ENCODE assay signal across 19 mouse cellular contexts in genomic region chr5:77762013-77762412, GRCm38 (mm10).
A peak's percentile ranks its signal among the peaks of the same experiment; 100 is the strongest.
DNase-seq lines count a peak whose midpoint lies in the region; ATAC-seq lines count a peak whose summit lies in the region.
"Had no signal": no experiment of that assay in that cellular context is flagged by ENCODE, and none has a peak within 500 bp of the region (broad histone marks: within the 10 kb centered on the region; RNA-seq: fewer than 3 reads in every experiment).

No protein-coding gene starts in this region.

- 71% methylated on average over 6 of the region's 6 CpGs for WGBS in forebrain, embryonic 14.5 days
- WGBS in forebrain, embryonic 12.5 days, result 78% methylated on average over 6 of the region's 6 CpGs
- WGBS in hindbrain, embryonic 13.5 days, result 65% methylated on average over 6 of the region's 6 CpGs
- 79% methylated on average over 6 of the region's 6 CpGs for WGBS in hindbrain, embryonic 11.5 days

- no peaks in the 10 kb centered on the region for H3K36me3 ChIP-seq in forebrain, embryonic 14.5 days (ENCODE audit: control insufficient read depth, insufficient read depth, low read length)
- no peaks in the 10 kb centered on the region for H3K36me3 ChIP-seq in forebrain, embryonic 12.5 days (replicated peaks)
- no peaks in the 10 kb centered on the region for H3K36me3 ChIP-seq in hindbrain, embryonic 13.5 days
- H3K36me3 ChIP-seq in hindbrain, embryonic 11.5 days (ENCODE audit: control insufficient read depth, insufficient read depth, low read length), result no peaks in the 10 kb centered on the region
- H3K36me3 ChIP-seq: G1E; heart, embryonic 10.5 days; heart, embryonic 13.5 days; hindbrain, embryonic 12.5 days had no signal

- no peaks in the 10 kb centered on the region for H3K9me3 ChIP-seq in forebrain, embryonic 14.5 days (replicated peaks; ENCODE audit: control insufficient read depth, low read length)
- H3K9me3 ChIP-seq in forebrain, embryonic 12.5 days, result no peaks in the 10 kb centered on the region
- H3K9me3 ChIP-seq in hindbrain, embryonic 13.5 days, result no peaks in the 10 kb centered on the region
- no peaks in the 10 kb centered on the region for H3K9me3 ChIP-seq in hindbrain, embryonic 11.5 days (ENCODE audit: control insufficient read depth, low read length)
- H3K9me3 ChIP-seq: heart, embryonic 10.5 days; hindbrain, embryonic 12.5 days had no signal

- H3K9ac ChIP-seq in forebrain, embryonic 14.5 days (ENCODE audit: low read length), result no peak overlapping the region
- no peak overlapping the region for H3K9ac ChIP-seq in forebrain, embryonic 12.5 days
- H3K9ac ChIP-seq in hindbrain, embryonic 13.5 days, result no peak overlapping the region
- no peak overlapping the region for H3K9ac ChIP-seq in hindbrain, embryonic 11.5 days (ENCODE audit: low read depth, low read length)
- H3K9ac ChIP-seq: heart, embryonic 13.5 days; hindbrain, embryonic 12.5 days had no signal

- no peaks in the 10 kb centered on the region for H3K4me1 ChIP-seq in forebrain, embryonic 14.5 days (ENCODE audit: control insufficient read depth, insufficient read depth, low read length)
- no peaks in the 10 kb centered on the region for H3K4me1 ChIP-seq in forebrain, embryonic 12.5 days
- 0 out of 2 replicates have a peak, but pooled peaks cover 3% of the 10 kb centered on the region for H3K4me1 ChIP-seq in hindbrain, embryonic 13.5 days (replicated peaks)
- H3K4me1 ChIP-seq in hindbrain, embryonic 11.5 days (replicated peaks; ENCODE audit: control insufficient read depth, insufficient read depth, low read length), result no peaks in the 10 kb centered on the region
- H3K4me1 ChIP-seq: heart, embryonic 10.5 days; heart, embryonic 13.5 days; hindbrain, embryonic 12.5 days had no signal

- DNase-seq in forebrain, embryonic 14.5 days (ENCODE audit: low spot score), result peak; percentile 27
- no peak for DNase-seq in hindbrain, embryonic 11.5 days (ENCODE audit: low spot score)
- DNase-seq in Muller cell, postnatal 12 days (ENCODE audit: inconsistent ontology term), result peak; percentile 73
- no peak for DNase-seq in cerebellum, adult 9-11 months
- DNase-seq: adrenal gland, adult 2 months; B cell, adult 2 months; cerebellum, adult 11-12 months; cerebellum, adult 8-10 months; gastrocnemius, postnatal 36 days; heart, adult 2 months; kidney, adult 2 months had no signal

- no peak overlapping the region for H3K27ac ChIP-seq in forebrain, embryonic 14.5 days (ENCODE audit: low read depth, low read length)
- H3K27ac ChIP-seq in forebrain, embryonic 12.5 days, result no peak overlapping the region
- H3K27ac ChIP-seq in hindbrain, embryonic 13.5 days, result peak overlapping the region; percentile 66; the same call in 1 of the 2 replicates
- H3K27ac ChIP-seq in hindbrain, embryonic 11.5 days (ENCODE audit: low read depth, low read length), result no peak overlapping the region
- H3K27ac ChIP-seq: heart, adult 2 months; heart, embryonic 10.5 days; heart, embryonic 13.5 days had no signal

- H3K4me2 ChIP-seq in forebrain, embryonic 14.5 days (ENCODE audit: low read length), result no peak overlapping the region
- no peak overlapping the region for H3K4me2 ChIP-seq in forebrain, embryonic 12.5 days
- no peak overlapping the region for H3K4me2 ChIP-seq in hindbrain, embryonic 13.5 days
- H3K4me2 ChIP-seq in hindbrain, embryonic 11.5 days (replicated peaks; ENCODE audit: low read depth, low read length), result no peak overlapping the region
- H3K4me2 ChIP-seq: heart, embryonic 13.5 days; hindbrain, embryonic 12.5 days had no signal

- H3K27me3 ChIP-seq in forebrain, embryonic 14.5 days (replicated peaks; ENCODE audit: control insufficient read depth, insufficient read depth, low read length), result no peaks in the 10 kb centered on the region
- no peaks in the 10 kb centered on the region for H3K27me3 ChIP-seq in forebrain, embryonic 12.5 days
- H3K27me3 ChIP-seq in hindbrain, embryonic 13.5 days, result no peaks in the 10 kb centered on the region
- no peaks in the 10 kb centered on the region for H3K27me3 ChIP-seq in hindbrain, embryonic 11.5 days (ENCODE audit: control insufficient read depth, insufficient read depth, low read length)
- H3K27me3 ChIP-seq: CH12.LX; heart, embryonic 13.5 days; hindbrain, embryonic 12.5 days had no signal

- ATAC-seq in forebrain, embryonic 14.5 days, result peak; percentile 46; the same call in 1 of the 2 replicates
- no peak for ATAC-seq in forebrain, embryonic 12.5 days (ENCODE audit: low FRiP score)
- no peak; the same call in 1 of the 2 replicates for ATAC-seq in hindbrain, embryonic 13.5 days (ENCODE audit: low FRiP score)
- no peak for ATAC-seq in hindbrain, embryonic 11.5 days (ENCODE audit: low FRiP score)
- ATAC-seq: intestine, postnatal 0 days had no signal

- no peak overlapping the region for H3K4me3 ChIP-seq in forebrain, embryonic 14.5 days (ENCODE audit: low read depth, low read length)
- no peak overlapping the region for H3K4me3 ChIP-seq in forebrain, embryonic 12.5 days (replicated peaks)
- no peak overlapping the region for H3K4me3 ChIP-seq in hindbrain, embryonic 13.5 days
- H3K4me3 ChIP-seq in hindbrain, embryonic 11.5 days (ENCODE audit: low read depth, low read length), result no peak overlapping the region
- H3K4me3 ChIP-seq: heart, adult 2 months; heart, embryonic 10.5 days; heart, embryonic 13.5 days; hindbrain, embryonic 12.5 days had no signal

Comparison
In these comparisons a context has a peak if more than half of its experiments do, and no peak if none do; other contexts are left out.
1. DNase-seq: peak in forebrain, embryonic 14.5 days (single experiment) and Muller cell, postnatal 12 days (single experiment); none in hindbrain, embryonic 11.5 days (single experiment) and cerebellum, adult 9-11 months (single experiment).